Mouse (Mus musculus) induced T-regulatory cell, adult 2 months (primary cell): ENCODE measurements around the gene Plaur.
"Not testable (repeated sequence)": the region's sequence is repeated elsewhere in the genome, so short reads cannot be mapped to it uniquely, and the experiment has no call there.

ENCODE experiments used
- DNase-seq: peaks from one replicate; pipeline ENCODE4 v3.0.0-alpha.2; 2012; ENCODE audit warnings: low read depth

Gene Plaur

GRCm38 (mm10) chr7:24478911-24479310 lies 16.6 kb downstream of the Plaur start:
- no peak for DNase-seq

GRCm38 (mm10) chr7:24479685-24480084 lies 17.4 kb downstream of the Plaur start:
- DNase-seq, result no peak

- DNase-seq, result no peak
These were observed 18.0 kb downstream of the Plaur start for GRCm38 (mm10) chr7:24480121-24480941.

GRCm38 (mm10) chr7:24480986-24481473 lies 18.7 kb downstream of the Plaur start:
- no peak for DNase-seq

- peak; percentile 85 for DNase-seq
These were observed 19.4 kb downstream of the Plaur start, which contains the start of gene Cadm4 for GRCm38 (mm10) chr7:24481474-24482207. Gene Cadm4 (plus strand): TSS chr7:24482023.

GRCm38 (mm10) chr7:24482208-24483020 lies 20.1 kb downstream of the Plaur start:
- DNase-seq, result no peak

- not testable (repeated sequence) for DNase-seq
These were observed 21.0 kb downstream of the Plaur start for GRCm38 (mm10) chr7:24483291-24483690.

GRCm38 (mm10) chr7:24485481-24485880 lies 23.2 kb downstream of the Plaur start:
- no peak for DNase-seq

- no peak for DNase-seq
These were observed 24.4 kb downstream of the Plaur start for GRCm38 (mm10) chr7:24486654-24487130.

- no peak for DNase-seq
These were observed 25.1 kb downstream of the Plaur start for GRCm38 (mm10) chr7:24487403-24487802.

GRCm38 (mm10) chr7:24488303-24488702 lies 26.0 kb downstream of the Plaur start:
- no peak for DNase-seq

- no peak for DNase-seq
These were observed 37.7 kb downstream of the Plaur start for GRCm38 (mm10) chr7:24499856-24500577.

GRCm38 (mm10) chr7:24500929-24501328 lies 38.6 kb downstream of the Plaur start:
- peak; percentile 71 for DNase-seq

GRCm38 (mm10) chr7:24501492-24501891 lies 39.2 kb downstream of the Plaur start:
- peak; percentile 44 for DNase-seq

GRCm38 (mm10) chr7:24504004-24504403 lies 41.7 kb downstream of the Plaur start:
- no peak for DNase-seq

GRCm38 (mm10) chr7:24504868-24505267 lies 42.6 kb downstream of the Plaur start:
- no peak for DNase-seq

GRCm38 (mm10) chr7:24505447-24506064 lies 43.3 kb downstream of the Plaur start:
- no peak for DNase-seq

- no peak for DNase-seq
These were observed 43.8 kb downstream of the Plaur start for GRCm38 (mm10) chr7:24506065-24506459.

- no peak for DNase-seq
These were observed 44.2 kb downstream of the Plaur start for GRCm38 (mm10) chr7:24506476-24506837.

GRCm38 (mm10) chr7:24506838-24507725 lies 44.8 kb downstream of the Plaur start, which contains the start of gene Zfp428:
Gene Zfp428 (plus strand): TSS chr7:24507006.
- DNase-seq, result peak; percentile 62
